Mouse (Mus musculus) left cerebral cortex, adult 2 months (tissue): ENCODE measurements at regions not wholly inside any gene's neighbourhood (a gene's known extent, or its start where the extent isn't known, plus 50 kb on each side); places are given as distances from the start of the nearest gene placed in this dataset.

Experiments used
- DNase-seq, 2 experiments: peaks; one replicate each; pipeline ENCODE4 v3.0.0; 2021 to 2022; ENCODE audit warnings: low spot score in 2 of 2, mixed read lengths in 1 of 2; ENCODE audit errors: extremely low spot score in 1 of 2
- H3K27ac ChIP-seq: fragments of 200-600 bp; 2 replicates; pipeline ENCODE4 v1.8.1; 2022
- H3K4me3 ChIP-seq: fragments of 200-600 bp; 2 replicates; pipeline ENCODE4 v1.8.1; 2022
- CTCF ChIP-seq: fragments of 200-600 bp; IDR thresholded peaks from 2 replicates; pipeline ENCODE4 v1.8.1; 2022; ENCODE audit warnings: antibody characterized with exemption, mild to moderate bottlenecking, moderate library complexity
- intact Hi-C: fragments of 180-260 bp; cut with DNase I; formaldehyde crosslinking; loops from one replicate; pipeline ENCODE4 v1.15.1; 2025

- TF ChIP-seq CTCF, result no peak
- Histone ChIP-seq H3K27ac (no peak overlapping the region), H3K4me3 (no peak overlapping the region)
- DNase-seq, result no peak
- intact Hi-C loops, result no loop called here
Measured at GRCm38 (mm10) chr2:80231891-80232290, 60.4 kb upstream of the Prdx6b start.

GRCm38 (mm10) chr2:80205074-80205727 lies 75.9 kb upstream of the Pde1a start:
- DNase-seq, result no peak
- Histone ChIP-seq H3K4me3 (no peak overlapping the region), H3K27ac (no peak overlapping the region)
- TF ChIP-seq CTCF, result no peak
- intact Hi-C loops, result no loop called here

DNA sequence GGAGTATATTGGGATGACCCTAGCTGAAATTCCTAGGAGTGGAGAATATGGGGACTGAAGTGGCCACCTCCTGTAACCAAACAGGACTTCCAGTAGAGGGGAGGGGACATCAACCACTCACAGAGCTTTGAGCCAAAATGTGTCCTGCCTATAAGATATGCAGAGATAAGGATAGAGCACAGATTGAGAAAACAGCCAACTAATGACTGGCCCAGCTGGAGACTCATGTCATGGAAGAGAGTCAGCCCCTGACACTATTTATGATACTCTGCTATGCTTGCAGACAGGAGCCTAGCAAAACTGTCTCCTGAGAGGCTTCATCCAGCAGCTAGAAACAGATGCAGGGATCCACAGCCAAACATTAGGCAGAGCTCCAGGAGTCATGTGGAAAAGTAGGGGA lies 74.2 kb upstream of the Pde1a start:
- intact Hi-C loops, result no loop called here
- H3K4me3 ChIP-seq, result no peak overlapping the region
- no peak for DNase-seq
- no peak for TF ChIP-seq CTCF
- no peak overlapping the region for H3K27ac ChIP-seq

DNA sequence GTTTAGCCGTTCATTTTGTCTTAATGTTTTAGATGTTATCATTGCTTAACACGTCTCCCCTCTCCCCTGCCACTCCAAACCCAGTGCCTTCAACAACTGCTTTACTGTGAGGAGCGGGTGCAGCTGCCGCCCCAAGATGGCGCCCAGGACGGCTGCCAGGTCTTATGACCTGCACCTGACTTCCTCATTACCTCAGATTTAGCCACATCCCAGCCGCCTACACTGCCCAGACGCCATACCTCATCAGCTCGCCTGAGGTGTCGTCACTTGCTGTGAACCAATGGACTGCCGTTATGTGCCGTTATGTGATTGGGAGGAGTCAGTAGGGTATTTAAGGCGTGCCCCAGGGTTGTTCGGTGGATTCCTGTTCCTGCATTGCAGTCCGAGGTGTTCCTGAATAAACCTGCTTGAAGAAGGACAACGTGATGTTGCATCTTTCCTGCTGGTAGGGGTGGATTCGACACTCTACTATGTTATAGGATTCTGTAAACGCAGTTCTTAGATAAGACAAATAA lies 66.7 kb upstream of the Pde1a start:
- intact Hi-C loops, result no loop called here
- H3K27ac ChIP-seq, result no peak overlapping the region
- no peak for DNase-seq
- TF ChIP-seq CTCF, result no peak
- no peak overlapping the region for H3K4me3 ChIP-seq

DNA sequence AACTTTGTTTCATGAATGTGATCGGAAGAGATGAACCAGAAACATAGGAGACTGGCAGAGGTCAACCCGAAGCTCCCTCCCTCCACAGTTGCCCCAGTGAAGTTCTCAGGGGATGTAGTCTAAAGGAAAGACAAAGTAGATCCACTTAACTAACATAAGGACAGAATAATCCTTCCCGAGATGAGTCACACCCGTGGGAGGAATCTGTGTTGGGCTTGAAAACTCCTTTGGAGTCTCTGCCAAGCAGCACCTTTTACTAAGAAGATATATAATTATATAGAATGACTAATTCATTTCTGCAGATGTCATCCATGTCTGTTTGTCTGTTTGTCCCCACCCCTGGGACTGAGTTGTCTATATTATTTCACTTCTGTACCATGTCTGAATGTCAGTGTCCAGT lies 59.1 kb upstream of the Pde1a start:
- peak; percentile 59 to 62 for DNase-seq
- no peak for TF ChIP-seq CTCF
- Histone ChIP-seq H3K27ac (peak overlapping the region; percentile 70), H3K4me3 (no peak overlapping the region)
- intact Hi-C loops, result loop anchor here (2.0 to 5.0 kb wide), 3 partner anchors 30 to 106 kb away; partner anchors contain the start of gene Pde1a

DNA sequence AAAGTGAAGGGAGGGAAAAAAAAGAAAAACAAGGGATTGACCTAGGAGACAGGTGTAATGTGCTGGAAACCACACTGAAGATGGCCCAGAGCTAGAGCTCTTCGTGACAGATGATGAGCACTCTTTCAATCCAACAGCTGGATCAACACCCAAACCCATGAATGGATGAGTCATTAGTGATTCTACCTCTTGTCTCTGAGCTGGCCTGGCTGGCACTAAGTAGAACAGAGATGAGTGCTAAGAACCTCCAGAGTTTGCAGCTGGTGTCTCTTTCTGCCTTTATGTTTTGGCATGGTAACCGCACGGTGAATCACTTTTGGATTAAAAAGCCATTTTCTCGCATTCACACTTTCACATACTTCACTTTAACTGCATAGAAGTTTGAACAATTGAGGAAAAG lies 57.6 kb upstream of the Pde1a start:
- intact Hi-C loops, result loop anchor here (5.0 kb wide), 1 partner anchor 105 kb away; no protein-coding TSS in a partner anchor
- peak overlapping the region; percentile 6; the same call in 1 of the 2 replicates for H3K27ac ChIP-seq
- no peak overlapping the region for H3K4me3 ChIP-seq
- no peak for TF ChIP-seq CTCF
- no peak for DNase-seq
